Mouse (Mus musculus): ENCODE data around the gene Nr1d1. TPM values are rescaled to one million over a fixed set of nuclear protein-coding genes. Genes with fewer than 3 reads are reported as not detected.

Gene Nr1d1
- total RNA-seq (2021), result 100 to 1,000 TPM; 104 to 107 TPM

GRCm38 (mm10) chr11:98774582-98775347, at the start of gene Nr1d1:
Gene Nr1d1, minus strand, starts transcription at chr11:98775333.
- intact Hi-C loops (cut with DNase I), result loop anchor here (1.0 kb wide), 1 partner anchor 9 kb away; no protein-coding TSS in a partner anchor
- DNase-seq, result no peak

DNA sequence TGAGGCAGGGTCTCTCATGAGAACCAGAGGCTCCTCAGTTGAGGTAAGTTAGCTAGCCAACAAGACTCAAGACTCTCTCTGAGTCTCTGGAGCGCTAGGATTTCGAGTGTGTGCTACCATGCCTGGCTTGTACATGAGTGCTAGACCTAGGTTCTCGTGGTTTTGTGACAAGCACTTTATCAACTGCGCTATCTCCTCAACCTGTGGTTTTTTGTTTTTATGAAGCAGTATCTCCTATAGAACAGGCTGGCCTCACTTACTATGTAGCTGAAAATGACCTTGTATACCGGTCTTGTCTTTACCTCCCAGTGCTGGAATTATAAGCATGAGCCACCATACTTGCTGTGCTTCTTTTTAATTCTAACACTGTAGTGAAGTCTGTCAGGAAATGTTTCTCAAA, 45.8 kb upstream of the Nr1d1 start:
- intact Hi-C loops (cut with DNase I), result no loop called here
- DNase-seq, result no peak

- no peak for DNase-seq
- intact Hi-C loops (cut with DNase I), result no loop called here
Measured at GRCm38 (mm10) chr11:98816706-98817239, 41.6 kb upstream of the Nr1d1 start.

GRCm38 (mm10) chr11:98810686-98811085, 35.6 kb upstream of the Nr1d1 start:
- intact Hi-C loops (cut with DNase I), result loop anchor here (2.0 kb wide), 1 partner anchor 18 kb away; no protein-coding TSS in a partner anchor
- DNase-seq, result no peak

DNA sequence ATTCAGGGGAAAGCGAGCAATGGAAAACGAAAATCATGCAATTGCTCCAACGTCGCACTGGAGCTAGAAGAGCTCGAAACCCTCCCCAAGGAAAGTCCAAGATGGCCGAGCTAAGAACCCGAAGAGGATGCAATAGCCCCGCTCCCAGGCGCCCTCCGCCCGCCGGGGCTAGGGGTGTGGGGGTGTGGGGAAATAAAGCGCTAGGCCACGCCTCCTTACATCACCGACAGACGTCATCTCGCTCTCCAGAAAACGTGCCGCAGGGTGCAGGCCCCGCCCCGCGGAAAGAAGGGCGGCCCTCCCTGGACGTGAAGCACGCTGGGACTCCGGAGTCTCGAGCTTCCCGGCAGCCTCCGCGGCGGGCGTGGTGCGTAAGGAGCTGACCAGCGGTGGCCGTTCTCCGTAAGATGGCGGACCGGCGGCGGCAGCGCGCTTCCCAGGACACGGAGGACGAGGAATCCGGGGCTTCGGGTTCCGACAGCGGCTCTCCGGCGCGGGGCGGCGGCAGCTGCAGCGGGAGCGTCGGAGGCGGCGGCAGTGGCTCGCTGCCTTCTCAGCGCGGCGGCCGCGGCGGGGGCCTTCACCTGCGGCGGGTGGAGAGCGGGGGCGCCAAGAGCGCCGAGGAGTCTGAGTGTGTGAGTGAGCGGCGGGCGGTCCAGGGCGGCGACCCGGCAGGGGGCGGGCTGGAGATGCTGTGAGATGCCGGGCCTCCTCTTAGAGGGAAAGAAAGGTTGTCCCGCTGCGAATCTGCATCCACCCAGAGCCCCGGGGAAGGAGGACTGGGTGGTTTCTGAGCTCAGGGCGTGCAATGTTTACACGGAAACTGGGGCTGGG, 34.5 kb upstream of the Nr1d1 start:
- intact Hi-C loops (cut with DNase I), result loop anchor here (2.0 kb wide), 2 partner anchors 15 to 19 kb away; partner anchors contain the start of gene Msl1
- peak; percentile 97 for DNase-seq

DNA sequence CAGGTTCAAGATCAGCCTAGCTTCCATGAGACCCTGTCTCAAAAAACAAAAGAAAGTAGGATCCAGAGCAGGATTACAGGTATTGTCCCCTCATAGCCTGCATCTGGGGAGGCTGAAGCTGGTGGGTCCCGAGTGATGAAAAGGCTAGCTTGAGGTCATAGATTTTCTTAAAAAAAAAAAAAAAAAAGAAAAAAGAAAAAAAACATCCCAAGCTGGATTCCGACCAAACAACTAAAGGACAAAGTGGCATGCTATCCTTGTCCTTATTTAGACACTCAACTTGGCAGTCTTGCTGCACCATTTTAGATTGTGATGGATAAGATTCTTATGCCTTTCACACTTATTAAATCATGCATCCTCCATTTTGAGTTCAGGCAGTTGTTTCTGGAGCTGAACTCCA, 33.3 kb upstream of the Nr1d1 start:
- no peak for DNase-seq

GRCm38 (mm10) chr11:98804605-98805004, 29.5 kb upstream of the Nr1d1 start, which contains the start of gene Casc3:
Gene Casc3, plus strand, starts transcription at chr11:98804905.
- DNase-seq, result no peak
- intact Hi-C loops (cut with DNase I), result no loop called here

More for the DNA sequence above, 33.3 kb upstream of the Nr1d1 start:
- intact Hi-C loops (cut with DNase I), result loop anchor here (2.0 kb wide), 1 partner anchor 14 kb away; the partner anchor contains the start of gene Msl1

- intact Hi-C loops (cut with DNase I), result no loop called here
- no peak for DNase-seq
Measured at GRCm38 (mm10) chr11:98797909-98798308, 22.8 kb upstream of the Nr1d1 start.

DNA sequence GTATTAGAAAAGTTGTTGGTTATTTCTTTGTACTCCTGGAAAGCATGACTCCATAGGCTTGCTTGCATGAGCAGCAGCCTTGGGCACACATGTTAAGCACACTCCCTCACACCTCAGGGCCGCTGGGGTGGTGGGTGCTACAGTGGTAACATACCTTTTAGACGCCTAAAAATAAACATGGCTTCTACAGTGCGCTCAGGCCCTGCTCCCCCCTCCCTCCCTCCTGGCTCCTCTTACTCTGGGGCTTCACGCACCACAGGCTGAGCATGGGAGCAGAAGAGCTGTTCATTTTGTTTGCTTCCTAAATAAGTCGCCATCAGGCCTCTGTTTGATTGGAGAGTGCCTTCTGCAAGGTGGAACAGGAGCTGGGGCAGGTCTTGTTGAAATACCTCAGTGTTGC, 22.2 kb upstream of the Nr1d1 start:
- peak; percentile 21 to 27 for DNase-seq
- intact Hi-C loops (cut with DNase I), result no loop called here

DNA sequence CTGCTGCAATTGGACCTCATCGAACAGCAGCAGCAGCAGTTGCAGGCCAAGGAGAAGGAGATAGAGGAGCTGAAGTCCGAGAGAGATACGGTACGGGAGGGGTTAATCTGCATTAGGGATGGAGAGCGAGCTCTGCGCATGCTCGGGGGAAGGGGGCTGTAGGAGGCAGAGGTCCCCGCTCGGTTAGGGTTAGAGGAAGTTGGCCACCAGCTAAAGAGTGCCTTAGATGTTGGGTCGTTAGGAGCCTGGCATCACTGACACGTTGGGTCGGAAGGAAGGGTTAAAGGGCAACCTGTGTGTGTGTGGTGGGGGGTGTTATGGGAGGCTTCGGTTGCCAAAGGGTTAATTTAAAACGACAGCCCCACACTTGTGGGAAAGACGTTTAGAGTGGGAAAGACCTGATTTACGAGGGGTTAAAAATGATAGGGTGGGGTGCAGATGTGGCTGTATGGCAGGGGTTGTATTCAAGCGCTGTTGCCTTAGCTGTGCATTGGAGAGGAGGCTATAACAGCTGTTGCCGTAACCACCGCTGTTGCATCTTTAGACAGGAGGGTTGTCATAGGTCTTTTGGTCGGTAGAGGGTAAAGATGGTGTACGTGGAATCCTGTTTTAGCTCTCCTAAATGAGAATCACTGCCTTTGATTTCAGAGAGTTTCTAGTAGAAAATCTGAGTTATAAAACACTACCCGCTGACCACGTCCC, 21.5 kb upstream of the Nr1d1 start:
- peak; percentile 65 to 75 for DNase-seq
- intact Hi-C loops (cut with DNase I), result no loop called here

- intact Hi-C loops (cut with DNase I), result loop anchor here (2.0 kb wide), 1 partner anchor 13 kb away; no protein-coding TSS in a partner anchor
- peak; percentile 50 to 74 for DNase-seq
Measured at GRCm38 (mm10) chr11:98795714-98796514, 20.8 kb upstream of the Nr1d1 start.

DNA sequence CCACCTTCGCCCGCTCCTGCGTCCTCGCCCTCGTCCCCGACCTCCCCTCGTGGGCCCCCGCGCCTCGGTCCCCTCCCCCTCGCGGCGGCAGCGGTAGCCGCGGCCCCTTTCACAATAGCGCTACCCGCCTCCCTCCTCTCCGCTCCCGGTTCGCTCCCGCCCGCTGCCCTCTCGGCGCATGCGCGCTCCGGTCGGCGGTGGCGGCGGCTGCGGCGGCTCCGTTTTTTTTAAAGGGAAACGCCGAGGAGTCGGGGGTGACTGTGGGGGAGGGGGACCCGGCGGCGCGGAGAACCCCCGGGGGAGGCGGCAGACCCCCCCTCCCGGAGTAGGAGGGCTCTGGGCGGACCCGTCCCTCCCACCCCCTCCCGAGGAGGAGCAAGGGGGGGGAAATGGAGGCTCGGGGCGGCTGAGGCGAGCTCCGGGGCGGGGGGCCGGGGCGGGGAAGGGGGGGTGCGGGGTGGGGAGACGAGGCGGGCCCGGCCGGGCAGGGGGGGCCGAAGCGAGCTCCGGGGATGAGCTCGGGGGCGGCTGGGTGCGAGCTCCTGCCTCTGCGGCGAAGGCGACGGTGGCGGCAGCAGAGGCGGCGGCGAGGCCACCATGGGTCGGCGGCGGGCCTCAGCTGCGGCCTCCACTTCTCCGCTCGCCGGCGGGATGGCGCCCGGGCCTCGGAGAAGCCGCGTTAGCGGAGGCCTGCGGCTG, 20.0 kb upstream of the Nr1d1 start, which contains the start of gene Msl1:
Gene Msl1, plus strand, starts transcription at position 502 of the 699 bp plus-strand sequence.
- DNase-seq, result peak; percentile 86 to 93
- intact Hi-C loops (cut with DNase I), result loop anchor here (2.0 kb wide), 1 partner anchor 14 kb away; no protein-coding TSS in a partner anchor

DNA sequence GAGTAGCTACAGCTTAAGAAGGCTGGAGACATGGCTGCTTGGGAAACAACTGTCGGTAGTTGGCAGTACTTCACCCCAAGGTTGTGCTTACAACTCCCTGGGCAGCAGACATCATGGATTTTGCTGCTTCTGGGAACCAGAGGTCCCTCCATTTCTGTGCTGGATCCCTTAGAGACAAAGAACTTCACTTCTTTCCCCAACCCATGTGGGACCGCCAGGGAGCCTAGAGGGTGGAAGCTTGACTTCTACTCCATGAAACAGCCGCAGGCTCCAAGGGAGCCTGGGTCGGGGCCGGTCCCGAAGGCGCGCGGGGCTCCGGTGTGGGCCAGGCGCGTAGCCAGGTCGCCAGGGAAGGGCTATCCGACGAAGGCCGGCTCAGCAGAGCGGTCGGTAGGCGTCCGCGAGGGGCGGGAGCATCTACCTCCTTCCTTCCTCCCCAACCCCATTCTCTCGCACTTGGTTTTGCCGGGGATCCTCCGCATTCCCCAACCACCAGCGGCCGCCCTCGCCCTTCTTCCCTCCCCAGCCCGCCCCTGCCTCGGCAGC, 19.4 kb upstream of the Nr1d1 start:
- intact Hi-C loops (cut with DNase I), result loop anchor here (2.0 kb wide), 1 partner anchor 14 kb away; no protein-coding TSS in a partner anchor
- peak in 1 of 2 experiments; percentile 75 for DNase-seq

GRCm38 (mm10) chr11:98792081-98792480, 16.9 kb upstream of the Nr1d1 start:
- no peak for DNase-seq
- intact Hi-C loops (cut with DNase I), result no loop called here

DNA sequence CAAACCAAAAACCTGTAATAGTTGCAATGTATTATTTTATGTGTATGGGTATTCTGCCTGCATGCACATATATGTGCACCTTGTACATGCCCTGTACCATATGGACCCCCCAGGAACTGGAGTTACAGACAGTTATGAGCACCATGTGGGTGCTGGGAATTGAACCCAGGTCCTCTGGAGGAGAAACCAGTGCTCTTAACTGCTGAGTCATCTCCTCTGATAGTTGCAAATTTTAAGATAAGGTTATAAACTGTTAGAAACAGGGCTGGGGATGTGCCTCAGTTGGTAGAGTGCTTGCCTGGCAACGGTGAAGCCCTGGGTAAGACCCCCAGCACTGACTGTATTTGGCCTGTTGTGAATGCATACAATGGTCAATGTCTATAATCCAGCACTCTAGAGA, 16.3 kb upstream of the Nr1d1 start:
- DNase-seq, result no peak
- intact Hi-C loops (cut with DNase I), result loop anchor here (2.0 kb wide), 1 partner anchor 115 kb away; the partner anchor contains the start of gene Cdc6

DNA sequence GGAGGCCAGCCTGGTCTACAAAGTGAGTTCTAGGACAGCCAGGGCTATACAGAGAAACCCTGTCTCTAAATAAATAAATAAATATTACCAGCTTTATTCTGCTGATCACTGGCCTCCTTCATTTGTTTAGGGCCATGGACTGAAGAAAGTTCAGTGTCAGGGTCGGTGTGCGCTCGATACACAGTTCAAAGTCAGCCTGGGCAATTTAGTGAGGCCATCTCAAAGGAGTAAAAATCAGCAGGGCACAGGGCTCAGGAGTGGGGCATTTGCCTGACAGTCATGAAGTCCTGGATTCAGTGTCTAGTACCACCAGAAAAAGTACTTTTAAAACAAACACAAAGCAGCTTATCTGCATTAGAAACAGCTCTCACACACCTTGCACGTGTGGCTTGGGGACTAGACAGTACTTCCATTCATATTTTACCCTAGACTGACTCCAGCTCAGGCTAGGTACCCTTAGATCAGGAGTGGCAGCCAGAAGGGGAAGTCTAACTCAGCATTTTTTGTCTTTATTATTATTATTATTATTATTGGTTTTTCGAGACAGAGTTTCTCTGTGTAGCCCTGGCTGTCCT, 15.6 kb upstream of the Nr1d1 start:
- DNase-seq, result no peak
- intact Hi-C loops (cut with DNase I), result loop anchor here (2.0 kb wide), 1 partner anchor 116 kb away; the partner anchor contains the start of gene Cdc6

- intact Hi-C loops (cut with DNase I), result loop anchor here (2.0 kb wide), 2 partner anchors 39 to 117 kb away; partner anchors contain the start of gene Cdc6
- no peak for DNase-seq
Measured at GRCm38 (mm10) chr11:98789824-98790223, 14.7 kb upstream of the Nr1d1 start.

Measured in heart, postnatal 36 days (tissue).